Mouse (Mus musculus) lung, postnatal 0 days (tissue): ENCODE measurements around the gene Meis2.

Experiments
- CTCF ChIP-seq: IDR thresholded peaks from 2 replicates; pipeline ENCODE4 v1.5.1; 2016; ENCODE audit warnings: antibody characterized with exemption, mild to moderate bottlenecking
- EP300 ChIP-seq: IDR thresholded peaks from 2 replicates; pipeline ENCODE4 v1.6.1; 2016; ENCODE audit warnings: antibody characterized with exemption, mild to moderate bottlenecking, control low read depth

DNA sequence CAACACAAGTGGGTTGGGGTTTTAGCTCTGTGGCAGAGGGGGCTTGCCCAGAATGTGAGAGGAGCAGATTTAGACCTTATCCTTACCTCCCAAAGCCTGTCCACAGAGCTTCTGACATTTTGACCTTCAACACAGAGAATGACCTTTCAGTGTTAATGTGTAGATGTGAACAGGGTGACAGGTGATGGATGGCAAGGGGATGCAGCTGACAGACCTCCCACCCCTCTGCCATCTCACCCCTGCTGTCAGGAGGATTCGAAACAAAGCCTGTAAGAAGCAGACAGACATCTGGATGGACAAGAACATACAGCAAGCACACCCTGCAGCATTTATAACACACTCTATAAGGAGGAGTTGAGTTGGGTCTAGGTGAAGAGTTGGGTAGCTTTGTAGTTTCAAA lies 178.0 kb downstream of the Meis2 start:
- no peak for TF ChIP-seq EP300
- TF ChIP-seq CTCF, result no peak
